Mouse (Mus musculus) telencephalon, adult 2 months (tissue): Measurements from ENCODE around the gene Rbbp5.

ENCODE experiments used
- DNase-seq: peaks from one replicate; pipeline ENCODE4 v3.0.0-alpha.2; 2011; ENCODE audit warnings: low read depth, low spot score

The Rbbp5 gene

DNA sequence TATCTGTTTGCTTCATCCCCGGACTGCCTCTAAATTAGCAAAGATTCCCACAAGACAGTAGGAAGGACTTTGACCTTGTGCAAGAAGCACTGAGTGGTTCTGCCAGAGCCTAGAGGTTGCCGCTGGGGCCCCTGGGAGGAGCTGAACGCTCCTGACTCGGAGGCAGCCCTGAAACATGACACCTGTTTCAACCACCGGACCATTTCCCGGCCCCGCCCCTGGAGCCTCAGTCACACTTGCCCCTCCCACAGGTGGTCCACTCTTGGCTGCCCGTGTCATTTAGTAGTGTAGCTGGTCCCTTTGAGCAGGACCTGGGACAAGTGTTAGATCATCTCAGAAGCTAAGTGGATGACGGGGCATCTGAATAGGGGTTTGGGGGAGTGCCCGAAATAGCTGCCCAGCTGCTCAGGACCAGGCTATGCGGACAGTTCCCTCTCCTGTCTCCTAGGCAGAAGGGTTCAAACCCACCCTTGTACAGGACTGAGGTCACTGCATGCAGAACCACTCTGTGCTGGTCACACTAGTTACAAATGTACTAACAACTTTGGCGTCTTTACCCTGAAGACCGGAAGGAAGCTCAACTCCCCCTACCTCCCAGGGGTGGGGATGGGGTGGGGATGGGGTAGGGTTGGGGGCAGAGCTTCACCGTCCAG is 64.1 kb downstream of the Rbbp5 start:
- no peak for DNase-seq

DNA sequence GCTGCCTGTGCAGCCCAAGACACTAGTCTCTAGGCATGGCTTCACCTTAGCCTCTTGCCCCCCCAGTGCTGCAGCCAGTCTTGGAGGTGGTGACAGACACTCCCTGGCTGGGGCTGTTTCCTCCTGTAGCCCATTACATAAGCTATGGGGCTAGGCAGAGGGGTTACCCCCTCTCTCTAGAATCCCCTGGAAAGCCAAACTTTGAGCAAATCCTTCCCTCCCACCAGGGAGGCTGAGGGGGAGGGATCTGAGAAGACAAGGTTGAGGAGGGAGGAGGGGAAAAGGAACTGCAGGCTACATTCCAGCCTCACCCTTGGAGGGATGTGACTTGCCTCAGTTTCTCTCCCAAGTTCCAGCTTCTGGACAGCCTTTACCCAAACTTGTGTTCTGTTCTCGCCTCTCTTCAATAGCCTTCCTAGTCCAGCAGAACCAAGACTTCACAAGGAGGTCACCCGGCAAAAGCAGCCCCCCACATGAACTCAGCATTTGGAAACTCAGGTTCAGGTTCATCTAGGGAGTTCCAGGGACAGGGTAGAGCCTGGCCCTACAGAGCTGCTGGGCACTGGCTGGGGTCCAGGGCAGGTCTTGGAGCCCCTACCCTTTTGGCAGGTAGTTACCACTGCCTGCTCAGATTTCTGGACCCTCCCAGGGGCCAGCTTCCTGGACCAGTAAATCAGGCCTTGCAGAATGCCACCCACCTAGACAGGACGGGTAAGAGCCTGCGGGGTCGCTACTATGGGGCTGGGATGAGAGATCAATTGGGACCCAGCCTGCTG is 64.8 kb downstream of the Rbbp5 start:
- DNase-seq: no peak

DNA sequence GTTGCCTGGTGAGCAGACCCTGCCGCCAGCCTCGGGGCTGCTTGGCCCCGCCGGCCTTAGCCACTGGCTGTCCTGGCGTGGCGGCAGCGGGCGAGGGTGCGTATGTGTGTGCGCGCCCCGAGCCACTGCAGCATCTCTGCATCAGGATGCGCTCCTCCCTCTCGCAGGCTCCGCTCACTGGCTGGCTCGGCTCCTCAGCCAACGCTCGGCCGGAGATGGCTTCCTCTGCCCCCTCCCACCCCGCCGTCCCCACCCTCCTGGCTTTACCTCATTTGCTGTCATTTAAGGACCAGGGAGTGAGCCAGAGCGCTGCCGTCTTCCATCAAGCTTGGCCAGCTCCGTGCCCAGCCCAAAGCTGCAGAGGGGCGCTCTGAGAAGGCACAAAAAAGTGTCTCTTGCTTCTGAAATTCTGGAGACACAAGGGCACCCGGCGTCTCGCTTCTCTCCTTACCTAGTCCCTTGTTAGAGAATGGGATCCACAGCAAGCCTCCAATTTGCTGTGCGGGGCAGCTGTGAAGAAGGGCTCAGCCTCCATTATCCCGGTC is 65.7 kb downstream of the Rbbp5 start, which contains the start of gene Cntn2:
Gene Cntn2, minus strand, starts transcription at position 495 of the 545 bp plus-strand sequence.
- peak; percentile 85 for DNase-seq

DNA sequence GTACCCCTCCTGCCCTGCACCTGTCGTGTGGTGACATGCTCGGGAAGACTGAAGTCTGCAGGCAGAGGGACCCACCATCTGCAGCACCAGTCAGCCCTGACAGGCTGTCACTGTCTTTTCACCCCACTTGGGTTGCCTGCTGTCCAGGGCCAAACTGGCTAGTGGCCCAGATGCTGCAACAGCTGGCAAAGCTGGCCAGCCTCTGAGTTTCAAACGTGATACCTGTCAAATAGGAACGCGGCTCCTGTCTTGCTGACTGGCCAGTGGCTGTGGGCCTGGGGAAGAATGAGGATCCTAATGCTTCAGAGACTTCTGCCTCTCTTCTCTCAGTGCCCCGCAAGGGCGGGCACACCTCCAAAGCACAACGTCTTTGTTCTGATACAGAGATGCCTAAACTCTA is 66.6 kb downstream of the Rbbp5 start:
- no peak for DNase-seq
